15 mouse cellular contexts compared by ENCODE assay signal in the genomic region with DNA sequence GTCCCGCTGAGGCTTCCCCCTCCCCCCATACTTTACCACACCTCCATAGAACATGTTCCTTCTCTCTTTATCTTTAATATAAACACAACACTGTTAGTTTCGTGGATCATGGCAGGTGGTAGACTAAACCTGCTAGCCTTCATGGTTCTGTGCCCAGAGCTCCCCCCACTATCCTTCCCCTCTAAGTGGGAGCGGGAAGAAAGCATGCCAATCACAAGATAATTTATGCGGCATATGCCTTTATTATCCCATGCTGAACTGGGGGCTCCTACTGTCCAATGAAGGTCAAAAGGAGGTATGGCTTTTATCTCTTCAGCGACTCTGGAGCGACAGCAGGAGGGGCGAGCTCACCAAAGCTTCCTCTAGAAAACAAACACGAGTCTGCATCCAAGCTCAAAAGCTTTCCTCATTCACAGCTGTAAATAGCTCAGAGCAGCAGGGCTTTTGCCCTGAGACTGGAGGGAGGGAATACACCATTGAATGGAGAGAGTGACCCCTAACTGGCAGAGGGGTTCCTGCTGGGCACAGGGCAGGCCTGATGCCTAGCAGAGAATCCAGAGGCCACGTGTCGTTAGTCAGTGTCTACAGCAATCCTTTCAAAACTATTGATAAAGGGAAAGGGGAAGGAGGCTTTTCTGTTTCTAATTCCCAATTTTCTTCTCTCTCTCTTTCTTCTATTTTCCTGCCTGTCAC. TPM values are rescaled to one million over a fixed set of nuclear protein-coding genes. Genes with fewer than 3 reads are reported as not detected.
DNase-seq lines count a peak whose midpoint lies in the region; ATAC-seq lines count a peak whose summit lies in the region.
"Had no signal": no experiment of that assay in that cellular context is flagged by ENCODE, and none has a peak within 500 bp of the region (broad histone marks: within the 10 kb centered on the region; RNA-seq: fewer than 3 reads in every experiment).

No protein-coding gene starts in this region.

- peaks cover 19% of the 10 kb centered on the region for H3K4me1 ChIP-seq in forebrain, embryonic 10.5 days
- peaks cover 10% of the 10 kb centered on the region for H3K4me1 ChIP-seq in forebrain, embryonic 11.5 days (replicated peaks; ENCODE audit: control insufficient read depth, insufficient read depth, low read length)
- H3K4me1 ChIP-seq in neural tube, embryonic 12.5 days = 0 out of 2 replicates have a peak, but pooled peaks cover 8% of the 10 kb centered on the region
- H3K4me1 ChIP-seq in intestine, embryonic 16.5 days (ENCODE audit: control insufficient read depth, insufficient read depth, low read length) = no peaks in the 10 kb centered on the region
- H3K4me1 ChIP-seq in intestine, embryonic 15.5 days (replicated peaks) = no peaks in the 10 kb centered on the region

- H3K4me2 ChIP-seq in forebrain, embryonic 11.5 days (ENCODE audit: low read depth, low read length, severe bottlenecking) = no peak overlapping the region
- H3K4me2 ChIP-seq in neural tube, embryonic 12.5 days (replicated peaks) = peak overlapping the region; percentile 10; the same call in 1 of the 2 replicates
- no peak overlapping the region for H3K4me2 ChIP-seq in intestine, embryonic 16.5 days (ENCODE audit: low read depth, low read length)
- no peak overlapping the region for H3K4me2 ChIP-seq in intestine, embryonic 15.5 days (replicated peaks)

- peaks cover 75% of the 10 kb centered on the region for H3K27me3 ChIP-seq in forebrain, embryonic 10.5 days (ENCODE audit: poor library complexity, severe bottlenecking)
- H3K27me3 ChIP-seq in forebrain, embryonic 11.5 days (ENCODE audit: control insufficient read depth, insufficient read depth, low read length) = no peaks in the 10 kb centered on the region; the same call in 1 of the 2 replicates
- no peaks in the 10 kb centered on the region for H3K27me3 ChIP-seq in neural tube, embryonic 12.5 days (replicated peaks)
- no peaks in the 10 kb centered on the region for H3K27me3 ChIP-seq in intestine, embryonic 16.5 days (replicated peaks; ENCODE audit: control insufficient read depth, insufficient read depth, low read length)
- H3K27me3 ChIP-seq in intestine, embryonic 15.5 days (replicated peaks) = no peaks in the 10 kb centered on the region

- H3K27ac ChIP-seq in forebrain, embryonic 10.5 days = no peak overlapping the region
- H3K27ac ChIP-seq in forebrain, embryonic 11.5 days (ENCODE audit: low read depth, low read length) = no peak overlapping the region
- no peak overlapping the region for H3K27ac ChIP-seq in neural tube, embryonic 12.5 days
- H3K27ac ChIP-seq in intestine, embryonic 16.5 days (ENCODE audit: low read length) = no peak overlapping the region
- no peak overlapping the region for H3K27ac ChIP-seq in intestine, embryonic 15.5 days
- H3K27ac ChIP-seq: gastrocnemius, adult 2 months; kidney, postnatal 0 days; limb, embryonic 10.5 days; liver, embryonic 14.5 days had no signal

- DNase-seq in forebrain, embryonic 10.5 days (ENCODE audit: extremely low spot score, low spot score) = no peak
- DNase-seq in forebrain, embryonic 11.5 days (ENCODE audit: low spot score) = no peak
- DNase-seq in neural tube, embryonic 10.5 days (ENCODE audit: extremely low spot score, low spot score) = no peak
- peak; percentile 11 for DNase-seq in mesoderm, embryonic 11.5 days (ENCODE audit: low read depth, low spot score)
- DNase-seq: adrenal gland, postnatal 10 days; gastrocnemius, adult 2 months; lung, postnatal 4 days had no signal

- no peaks in the 10 kb centered on the region for H3K9me3 ChIP-seq in forebrain, embryonic 10.5 days
- H3K9me3 ChIP-seq in forebrain, embryonic 11.5 days (ENCODE audit: control insufficient read depth, low read length) = no peaks in the 10 kb centered on the region
- H3K9me3 ChIP-seq in neural tube, embryonic 12.5 days = no peaks in the 10 kb centered on the region
- H3K9me3 ChIP-seq in intestine, embryonic 16.5 days (ENCODE audit: control insufficient read depth, low read length) = no peaks in the 10 kb centered on the region
- no peaks in the 10 kb centered on the region for H3K9me3 ChIP-seq in intestine, embryonic 15.5 days
- H3K9me3 ChIP-seq: limb, embryonic 10.5 days had no signal

- 14% methylated on average over 10 of the region's 10 CpGs for WGBS in forebrain, embryonic 10.5 days
- WGBS in forebrain, embryonic 11.5 days = 7% methylated on average over 10 of the region's 10 CpGs
- 9% methylated on average over 10 of the region's 10 CpGs for WGBS in neural tube, embryonic 12.5 days
- 15% methylated on average over 10 of the region's 10 CpGs for WGBS in intestine, embryonic 16.5 days
- 16% methylated on average over 10 of the region's 10 CpGs for WGBS in intestine, embryonic 15.5 days

- no peaks in the 10 kb centered on the region for H3K36me3 ChIP-seq in forebrain, embryonic 10.5 days (replicated peaks)
- H3K36me3 ChIP-seq in forebrain, embryonic 11.5 days (ENCODE audit: control insufficient read depth, insufficient read depth, low read length) = no peaks in the 10 kb centered on the region
- H3K36me3 ChIP-seq in neural tube, embryonic 12.5 days = no peaks in the 10 kb centered on the region
- no peaks in the 10 kb centered on the region for H3K36me3 ChIP-seq in intestine, embryonic 16.5 days (ENCODE audit: control insufficient read depth, insufficient read depth, low read length)
- no peaks in the 10 kb centered on the region for H3K36me3 ChIP-seq in intestine, embryonic 15.5 days
- H3K36me3 ChIP-seq: limb, embryonic 10.5 days had no signal

- peak overlapping the region; percentile 16 for H3K4me3 ChIP-seq in forebrain, embryonic 10.5 days
- no peak overlapping the region for H3K4me3 ChIP-seq in forebrain, embryonic 11.5 days (ENCODE audit: low read depth, low read length)
- no peak overlapping the region for H3K4me3 ChIP-seq in neural tube, embryonic 12.5 days
- H3K4me3 ChIP-seq in intestine, embryonic 16.5 days (ENCODE audit: low read length) = no peak overlapping the region
- no peak overlapping the region for H3K4me3 ChIP-seq in intestine, embryonic 15.5 days (replicated peaks)
- H3K4me3 ChIP-seq: erythroblast, embryonic 14.5 days; gastrocnemius, adult 2 months; limb, embryonic 10.5 days had no signal

- no peak overlapping the region for H3K9ac ChIP-seq in forebrain, embryonic 11.5 days (ENCODE audit: low read length)
- H3K9ac ChIP-seq in neural tube, embryonic 12.5 days = no peak overlapping the region
- no peak overlapping the region for H3K9ac ChIP-seq in intestine, embryonic 16.5 days (ENCODE audit: low read depth, low read length)
- H3K9ac ChIP-seq in intestine, embryonic 15.5 days = no peak overlapping the region
- H3K9ac ChIP-seq: liver, embryonic 14.5 days had no signal

- no peak for ATAC-seq in forebrain, embryonic 11.5 days (replicated peaks; ENCODE audit: low FRiP score)
- ATAC-seq in neural tube, embryonic 12.5 days (ENCODE audit: low FRiP score, low read depth) = no peak
- no peak for ATAC-seq in intestine, embryonic 16.5 days
- no peak for ATAC-seq in intestine, embryonic 15.5 days
- no peak for ATAC-seq in inflammation-experienced regulatory T-cells, adult 6 months

RNA-seq across cellular contexts. Expression of a gene that starts 28.8 kb away (rescaled TPM):
- polyA plus RNA-seq in forebrain, embryonic 10.5 days (2016; fragmentation: Nextera tagmentation; extraction: Ambion mirVana) = 17.3 and 19.7 TPM in 2 replicates
- polyA plus RNA-seq in forebrain, embryonic 11.5 days (2014; fragmentation: Nextera tagmentation; extraction: Ambion mirVana) = 33.0 and 36.6 TPM in 2 replicates
- 11.3 and 15.0 TPM in 2 replicates for polyA plus RNA-seq in neural tube, embryonic 12.5 days (2016; fragmentation: Nextera tagmentation; extraction: Ambion mirVana)
- 0.16 and 0.18 TPM in 2 replicates for polyA plus RNA-seq in intestine, embryonic 16.5 days (2015; fragmentation: Nextera tagmentation; extraction: Ambion mirVana)
- polyA plus RNA-seq in intestine, embryonic 15.5 days (2015; fragmentation: Nextera tagmentation; extraction: Ambion mirVana) = 0.21 and 0.33 TPM in 2 replicates
- polyA plus RNA-seq in inflammation-experienced regulatory T-cells, adult 6 months (2017; shearing (Covaris generic)) = under 1 TPM in 1 of 3 experiments, not detected in 2; 0.13 TPM
- polyA plus RNA-seq: erythroblast, embryonic 14.5 days had no signal
